Mouse (Mus musculus) neutrophil, adult 59 days (primary cell): ENCODE measurements around the gene Kctd10. TPM values are rescaled to one million over a fixed set of nuclear protein-coding genes. Genes with fewer than 3 reads are reported as not detected.

ENCODE experiments used
- total RNA-seq, 2 experiments: library from RNA; stranded (reverse); gene quantifications; 1 replicate in 1 of 2; 2 replicates in 1 of 2; pipeline ENCODE4 v1.2.4; 2023

Kctd10 gene
- total RNA-seq: 100 to 1,000 TPM; 101 to 103 TPM

DNA sequence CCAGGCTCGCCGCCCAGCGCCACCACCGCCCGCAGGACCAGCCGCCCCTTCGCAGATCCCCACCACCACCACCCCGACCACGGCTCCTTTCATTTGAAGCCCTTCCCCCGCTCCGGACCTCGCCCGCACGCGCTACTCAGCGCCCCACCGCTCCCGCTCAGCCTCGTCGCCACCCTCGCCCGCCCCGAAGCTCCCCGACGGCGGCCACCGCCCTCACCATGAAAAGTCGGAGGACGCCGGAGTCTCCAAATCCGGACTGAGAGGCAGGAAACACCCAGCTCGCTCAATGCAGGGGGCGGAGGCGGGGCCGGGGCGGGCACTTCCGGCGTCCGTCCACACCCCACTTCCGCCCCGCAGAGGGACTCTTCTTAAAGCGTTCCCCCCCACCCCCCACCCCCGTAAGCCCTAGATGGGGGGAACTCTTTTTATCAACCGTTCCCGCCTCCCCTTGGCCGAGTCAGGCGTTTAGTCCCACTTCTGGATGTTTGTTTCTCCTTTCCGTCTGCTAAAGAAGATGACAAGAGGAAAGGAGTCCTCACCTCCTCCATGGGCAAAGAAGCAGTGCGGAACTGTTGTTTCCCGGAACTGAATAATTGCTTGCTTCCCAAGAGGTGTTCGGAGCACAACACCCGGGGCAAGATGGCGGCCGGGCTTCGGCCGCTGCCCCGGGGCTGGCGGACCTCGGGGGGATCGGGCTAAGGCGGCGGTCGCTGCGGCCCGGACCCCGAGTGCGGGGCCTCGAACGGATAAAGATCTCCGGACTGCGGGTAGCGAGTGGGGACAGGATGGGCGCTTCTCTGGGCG lies at the start of gene Kctd10, which contains the start of gene Ube3b:
Gene Kctd10 (minus strand): TSS at position 300 of the 804 bp plus-strand sequence.
Gene Ube3b (plus strand): TSS at position 399 of the 804 bp plus-strand sequence.

Other genes starting within 250 kb of the Kctd10 start
- gene Acacb, start 234.0 kb downstream of the Kctd10 start, total RNA-seq: 1 to 10 TPM; 2.8 to 3.6 TPM
- not detected for gene Foxn4, start 106.7 kb downstream of the Kctd10 start, total RNA-seq
- 1 to 10 TPM; 2.6 to 4.7 TPM for gene Myo1h, start 91.3 kb downstream of the Kctd10 start, total RNA-seq
- 10 to 100 TPM; 42.4 to 54.2 TPM for gene Ube3b, start 99 bp upstream of the Kctd10 start, total RNA-seq
- gene Mmab, start 63.6 kb upstream of the Kctd10 start, total RNA-seq: 1 to 10 TPM; 2.3 to 4.4 TPM
- gene Mvk, start 63.8 kb upstream of the Kctd10 start, total RNA-seq: 1 to 10 TPM; 6.2 to 8.6 TPM
- under 1 TPM; 0.62 to 0.86 TPM for gene Fam222a, start 187.5 kb upstream of the Kctd10 start, total RNA-seq